Mouse (Mus musculus) testis, adult 2 months (tissue): ENCODE results near the gene Gm20388.

Source experiments
- CTCF ChIP-seq: fragments of 200-500 bp; IDR thresholded peaks from 2 replicates; pipeline ENCODE4 v1.5.1; 2012; ENCODE audit warnings: low read depth, mild to moderate bottlenecking, inconsistent platforms, low read length, moderate library complexity; ENCODE audit not compliant: control insufficient read depth, insufficient read depth, insufficient replicate concordance
- POLR2A ChIP-seq: fragments of 200-500 bp; IDR thresholded peaks from 2 replicates; pipeline ENCODE4 v1.6.1; 2012; ENCODE audit warnings: low read depth, mild to moderate bottlenecking, inconsistent platforms, low read length, moderate library complexity; ENCODE audit not compliant: control insufficient read depth

- no peak for TF ChIP-seq CTCF
- TF ChIP-seq POLR2A, result no peak
These were observed 2283.8 kb downstream of the Gm20388 start for GRCm38 (mm10) chr8:122194396-122194795.
